Mouse (Mus musculus) liver, embryonic 12.5 days (tissue): ENCODE results near the gene Lactb. TPM values are rescaled to one million over a fixed set of nuclear protein-coding genes. Genes with fewer than 3 reads are reported as not detected.
A peak's percentile ranks its signal among the peaks of the same experiment; 100 is the strongest.

ENCODE experiments used
- ATAC-seq: fragments of 200-750 bp; cut with Nextera tagmentation; 2 replicates; pipeline ENCODE4 v1.8.0; 2017; ENCODE audit warnings: moderate number of reproducible peaks, mild to moderate bottlenecking, moderate library complexity
- H3K27ac ChIP-seq: fragments of 300-500 bp; sonication (generic); 2 replicates; pipeline ENCODE4 v1.5.1; 2016; ENCODE audit warnings: mild to moderate bottlenecking
- H3K27me3 ChIP-seq: fragments of 300-500 bp; sonication (generic); replicated peaks from 2 replicates; pipeline ENCODE4 v1.6.1; 2016; ENCODE audit warnings: mild to moderate bottlenecking, moderate library complexity
- H3K36me3 ChIP-seq: fragments of 300-500 bp; sonication (generic); 2 replicates; pipeline ENCODE4 v1.6.1; 2016; ENCODE audit warnings: mild to moderate bottlenecking, moderate library complexity
- H3K4me1 ChIP-seq: fragments of 300-500 bp; sonication (generic); 2 replicates; pipeline ENCODE4 v1.6.1; 2016
- H3K4me2 ChIP-seq: fragments of 300-500 bp; sonication (generic); 2 replicates; pipeline ENCODE4 v1.6.1; 2016; ENCODE audit warnings: mild to moderate bottlenecking, moderate library complexity
- H3K4me3 ChIP-seq: fragments of 300-500 bp; sonication (generic); 2 replicates; pipeline ENCODE4 v1.5.1; 2016; ENCODE audit warnings: mild to moderate bottlenecking, moderate library complexity
- H3K9ac ChIP-seq: fragments of 300-500 bp; sonication (generic); 2 replicates; pipeline ENCODE4 v1.6.1; 2016; ENCODE audit warnings: mild to moderate bottlenecking, moderate library complexity
- H3K9me3 ChIP-seq: fragments of 300-500 bp; sonication (generic); replicated peaks from 2 replicates; pipeline ENCODE4 v1.6.1; 2016; ENCODE audit warnings: mild to moderate bottlenecking, moderate library complexity
- WGBS: fragments of 180-500 bp; shearing (Covaris S2); methylation state at CpG from one replicate; pipeline ENCODE4 v1.1.7; 2016; ENCODE audit not compliant: insufficient replicate concordance; 5-methylcytosine and 5-hydroxymethylcytosine counted together
- polyA plus RNA-seq: library from polyadenylated mRNA; unstranded; fragments of >200 nt; fragmentation: Nextera tagmentation; extraction: Ambion mirVana; gene quantifications from 2 replicates; pipeline ENCODE4 v1.2.1, GENCODE M21; 2016

Gene Lactb
- polyA plus RNA-seq, 1 experiment from 2014 or later = 9.4 TPM

- ATAC-seq = no peak
- 72% methylated on average over 1 of the region's 1 CpGs for WGBS
These were observed 3.2 kb upstream of the Lactb start for GRCm38 (mm10) chr9:66978468-66978867.

GRCm38 (mm10) chr9:66977982-66978381, 2.7 kb upstream of the Lactb start:
- Histone ChIP-seq H3K4me3 (no peak overlapping the region), H3K27me3 (no peaks in the 10 kb centered on the region), H3K36me3 (no peaks in the 10 kb centered on the region), H3K9ac (no peak overlapping the region), H3K4me1 (peaks cover 18% of the 10 kb centered on the region), H3K9me3 (no peaks in the 10 kb centered on the region), H3K27ac (no peak overlapping the region), H3K4me2 (no peak overlapping the region)
- no peak for ATAC-seq
- WGBS = 63% methylated on average over 1 of the region's 1 CpGs

More at GRCm38 (mm10) chr9:66978468-66978867, 3.2 kb upstream of the Lactb start:
- no peaks in the 10 kb centered on the region for H3K27me3 ChIP-seq
- no peak overlapping the region for H3K27ac ChIP-seq
- H3K9me3 ChIP-seq = no peaks in the 10 kb centered on the region
- H3K4me1 ChIP-seq = peaks cover 18% of the 10 kb centered on the region
- H3K4me3 ChIP-seq = no peak overlapping the region
- H3K9ac ChIP-seq = no peak overlapping the region
- H3K36me3 ChIP-seq = no peaks in the 10 kb centered on the region
- H3K4me2 ChIP-seq = no peak overlapping the region

- Histone ChIP-seq H3K27ac (no peak overlapping the region), H3K4me3 (no peak overlapping the region), H3K4me1 (peaks cover 18% of the 10 kb centered on the region), H3K9me3 (no peaks in the 10 kb centered on the region), H3K27me3 (no peaks in the 10 kb centered on the region), H3K36me3 (no peaks in the 10 kb centered on the region), H3K4me2 (no peak overlapping the region), H3K9ac (no peak overlapping the region)
- ATAC-seq = no peak
- WGBS = 69% methylated on average over 5 of the region's 5 CpGs
These were observed 1.8 kb upstream of the Lactb start for GRCm38 (mm10) chr9:66977121-66977520.

GRCm38 (mm10) chr9:66974721-66975225, 511 bp downstream of the Lactb start:
- WGBS = 3% methylated on average over 41 of the region's 41 CpGs
- H3K27ac ChIP-seq = peak overlapping the region; percentile 90
- H3K9me3 ChIP-seq = no peaks in the 10 kb centered on the region
- peaks cover 7% of the 10 kb centered on the region for H3K36me3 ChIP-seq
- H3K4me3 ChIP-seq = peak overlapping the region; percentile 89
- peak; percentile 86 for ATAC-seq
- H3K4me2 ChIP-seq = peak overlapping the region; percentile 98
- peak overlapping the region; percentile 86 for H3K9ac ChIP-seq
- peaks cover 11% of the 10 kb centered on the region for H3K4me1 ChIP-seq
- H3K27me3 ChIP-seq = no peaks in the 10 kb centered on the region

- H3K27ac ChIP-seq = no peak overlapping the region
- H3K27me3 ChIP-seq = no peaks in the 10 kb centered on the region
- H3K4me2 ChIP-seq = no peak overlapping the region
- ATAC-seq = no peak
- no peak overlapping the region for H3K4me3 ChIP-seq
- no peaks in the 10 kb centered on the region for H3K9me3 ChIP-seq
- H3K4me1 ChIP-seq = peaks cover 11% of the 10 kb centered on the region
- H3K36me3 ChIP-seq = peaks cover 14% of the 10 kb centered on the region
- 76% methylated on average over 8 of the region's 8 CpGs for WGBS
- no peak overlapping the region for H3K9ac ChIP-seq
These were observed 4.2 kb downstream of the Lactb start for GRCm38 (mm10) chr9:66971116-66971515.

GRCm38 (mm10) chr9:66967492-66967891, 7.8 kb downstream of the Lactb start:
- no peak overlapping the region for H3K9ac ChIP-seq
- H3K36me3 ChIP-seq = peaks cover 14% of the 10 kb centered on the region
- no peaks in the 10 kb centered on the region for H3K4me1 ChIP-seq
- H3K4me3 ChIP-seq = no peak overlapping the region
- no peak for ATAC-seq
- H3K4me2 ChIP-seq = no peak overlapping the region
- no peaks in the 10 kb centered on the region for H3K27me3 ChIP-seq
- WGBS = 89% methylated on average over 8 of the region's 8 CpGs
- no peak overlapping the region for H3K27ac ChIP-seq
- H3K9me3 ChIP-seq = no peaks in the 10 kb centered on the region

- Histone ChIP-seq H3K4me3 (no peak overlapping the region), H3K27me3 (no peaks in the 10 kb centered on the region), H3K9ac (no peak overlapping the region), H3K36me3 (no peaks in the 10 kb centered on the region), H3K4me1 (no peaks in the 10 kb centered on the region), H3K27ac (no peak overlapping the region), H3K9me3 (no peaks in the 10 kb centered on the region), H3K4me2 (no peak overlapping the region)
- 62% methylated on average over 3 of the region's 3 CpGs for WGBS
- no peak for ATAC-seq
These were observed 13.8 kb downstream of the Lactb start for GRCm38 (mm10) chr9:66961478-66961877.

GRCm38 (mm10) chr9:66957451-66957850, 17.8 kb downstream of the Lactb start:
- no peak for ATAC-seq
- no peak overlapping the region for H3K4me2 ChIP-seq
- no peaks in the 10 kb centered on the region for H3K9me3 ChIP-seq
- 0 out of 2 replicates have a peak, but pooled peaks cover 2% of the 10 kb centered on the region for H3K36me3 ChIP-seq
- H3K4me1 ChIP-seq = no peaks in the 10 kb centered on the region
- H3K4me3 ChIP-seq = no peak overlapping the region
- no peak overlapping the region for H3K9ac ChIP-seq
- WGBS = 92% methylated on average over 3 of the region's 3 CpGs
- no peaks in the 10 kb centered on the region for H3K27me3 ChIP-seq
- no peak overlapping the region for H3K27ac ChIP-seq

- peaks cover 16% of the 10 kb centered on the region for H3K36me3 ChIP-seq
- H3K27me3 ChIP-seq = no peaks in the 10 kb centered on the region
- no peak overlapping the region for H3K4me2 ChIP-seq
- no peak overlapping the region for H3K9ac ChIP-seq
- no peak overlapping the region for H3K27ac ChIP-seq
- H3K4me1 ChIP-seq = 0 out of 2 replicates have a peak, but pooled peaks cover 3% of the 10 kb centered on the region
- 73% methylated on average over 2 of the region's 2 CpGs for WGBS
- no peak overlapping the region for H3K4me3 ChIP-seq
- no peaks in the 10 kb centered on the region for H3K9me3 ChIP-seq
- ATAC-seq = no peak
These were observed 22.4 kb downstream of the Lactb start for GRCm38 (mm10) chr9:66952886-66953285.

GRCm38 (mm10) chr9:66952321-66952720, 23.0 kb downstream of the Lactb start:
- ATAC-seq = no peak
- 75% methylated on average over 8 of the region's 8 CpGs for WGBS

GRCm38 (mm10) chr9:66948536-66948935, 26.7 kb downstream of the Lactb start:
- H3K4me3 ChIP-seq = no peak overlapping the region
- no peaks in the 10 kb centered on the region for H3K9me3 ChIP-seq
- no peak for ATAC-seq
- no peaks in the 10 kb centered on the region for H3K27me3 ChIP-seq
- peaks cover 25% of the 10 kb centered on the region for H3K4me1 ChIP-seq
- peaks cover 16% of the 10 kb centered on the region for H3K36me3 ChIP-seq
- 0 out of 2 replicates have a peak overlapping the region, but pooled peaks have one; percentile 6 for H3K9ac ChIP-seq
- no peak overlapping the region for H3K4me2 ChIP-seq
- WGBS = 93% methylated on average over 2 of the region's 2 CpGs
- H3K27ac ChIP-seq = no peak overlapping the region

More at GRCm38 (mm10) chr9:66952321-66952720, 23.0 kb downstream of the Lactb start:
- Histone ChIP-seq H3K9me3 (no peaks in the 10 kb centered on the region), H3K27ac (no peak overlapping the region), H3K4me3 (no peak overlapping the region), H3K36me3 (peaks cover 19% of the 10 kb centered on the region), H3K27me3 (no peaks in the 10 kb centered on the region), H3K9ac (no peak overlapping the region), H3K4me1 (peaks cover 7% of the 10 kb centered on the region), H3K4me2 (no peak overlapping the region)

GRCm38 (mm10) chr9:66945647-66946641, 29.3 kb downstream of the Lactb start, which contains the start of gene Rps27l:
Rps27l (plus strand) TSS chr9:66946086.
- H3K36me3 ChIP-seq = peaks cover 16% of the 10 kb centered on the region
- ATAC-seq = peak; percentile 98
- H3K4me1 ChIP-seq = peaks cover 25% of the 10 kb centered on the region
- H3K4me3 ChIP-seq = peak within 1 kb of the TSS; percentile 88
- WGBS = 1% methylated on average over 77 of the region's 77 CpGs
- peaks cover 3% of the 10 kb centered on the region; the same call in 1 of the 2 replicates for H3K27me3 ChIP-seq
- no peaks in the 10 kb centered on the region for H3K9me3 ChIP-seq
- H3K9ac ChIP-seq = peak within 1 kb of the TSS; percentile 94
- peak within 1 kb of the TSS; percentile 88 for H3K4me2 ChIP-seq
- H3K27ac ChIP-seq = peak within 1 kb of the TSS; percentile 90
